Mouse (Mus musculus) cerebellum, adult (tissue): ENCODE measurements around the gene March1.

Experiments used
- ATAC-seq: cut with Nextera tagmentation; 2 replicates; pipeline ENCODE4 v1.9.2; 2017; ENCODE audit warnings: mild to moderate bottlenecking, moderate library complexity, mixed read lengths; ENCODE audit not compliant: insufficient number of reproducible peaks, low FRiP score, low TSS enrichment

Gene March1

GRCm38 (mm10) chr8:66229931-66230330 is 612.2 kb downstream of the March1 start:
- ATAC-seq: no peak

- ATAC-seq: no peak
These were observed 651.8 kb downstream of the March1 start for GRCm38 (mm10) chr8:66269546-66269945.

GRCm38 (mm10) chr8:66270116-66270515 is 652.4 kb downstream of the March1 start:
- no peak for ATAC-seq

- no peak for ATAC-seq
These were observed 700.1 kb downstream of the March1 start for GRCm38 (mm10) chr8:66317824-66318223.

- ATAC-seq: no peak; the same call in 1 of the 2 replicates
These were observed 705.5 kb downstream of the March1 start for GRCm38 (mm10) chr8:66323045-66323807.

GRCm38 (mm10) chr8:66326396-66326795 is 708.7 kb downstream of the March1 start:
- ATAC-seq: no peak

- ATAC-seq: no peak
These were observed 714.5 kb downstream of the March1 start for GRCm38 (mm10) chr8:66332206-66332605.

GRCm38 (mm10) chr8:66334265-66334664 is 716.6 kb downstream of the March1 start:
- no peak for ATAC-seq

- no peak for ATAC-seq
These were observed 721.9 kb downstream of the March1 start for GRCm38 (mm10) chr8:66339551-66339950.

- no peak for ATAC-seq
These were observed 725.2 kb downstream of the March1 start for GRCm38 (mm10) chr8:66342928-66343327.

- no peak for ATAC-seq
These were observed 745.4 kb downstream of the March1 start for GRCm38 (mm10) chr8:66362882-66363801.

GRCm38 (mm10) chr8:66383694-66384373 is 766.1 kb downstream of the March1 start:
- no peak for ATAC-seq

GRCm38 (mm10) chr8:66386008-66386407 is 768.3 kb downstream of the March1 start:
- ATAC-seq: no peak

GRCm38 (mm10) chr8:66388693-66389092 is 771.0 kb downstream of the March1 start:
- ATAC-seq: no peak

GRCm38 (mm10) chr8:66391554-66391953 is 773.9 kb downstream of the March1 start:
- ATAC-seq: no peak

GRCm38 (mm10) chr8:66392900-66393299 is 775.2 kb downstream of the March1 start:
- no peak for ATAC-seq

GRCm38 (mm10) chr8:66394148-66394547 is 776.4 kb downstream of the March1 start:
- no peak for ATAC-seq

- ATAC-seq: no peak
These were observed 780.1 kb downstream of the March1 start for GRCm38 (mm10) chr8:66397811-66398210.

- ATAC-seq: no peak
These were observed 782.4 kb downstream of the March1 start for GRCm38 (mm10) chr8:66400050-66400449.

- ATAC-seq: no peak
These were observed 787.2 kb downstream of the March1 start for GRCm38 (mm10) chr8:66404711-66405414.
